Comparison of ENCODE assay signal across 17 mouse cellular contexts in the genomic region with DNA sequence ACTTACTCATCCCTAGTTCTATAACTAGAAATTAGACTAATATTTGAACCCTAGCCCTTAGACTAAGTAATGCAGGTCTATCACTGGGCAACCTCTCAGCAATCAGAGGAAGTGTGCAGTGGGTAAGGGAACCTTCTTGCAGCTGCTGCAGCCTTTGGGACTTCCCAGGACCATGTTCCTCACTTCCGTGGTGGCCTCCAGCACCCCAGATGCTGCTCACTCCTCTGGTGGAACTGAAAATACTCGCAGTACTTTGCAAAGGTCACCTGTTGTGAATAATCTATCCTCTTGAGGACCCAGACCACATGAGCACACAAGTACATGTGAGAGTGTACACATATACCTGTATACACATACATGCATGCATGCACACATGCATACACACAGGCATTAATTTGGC.
"Had no signal": no experiment of that assay in that cellular context is flagged by ENCODE, and none has a peak within 500 bp of the region (broad histone marks: within the 10 kb centered on the region; RNA-seq: fewer than 3 reads in every experiment).

No protein-coding gene starts in this region.

- H3K36me3 ChIP-seq: liver, embryonic 13.5 days; liver, embryonic 15.5 days; lung, embryonic 15.5 days; midbrain, embryonic 10.5 days; midbrain, embryonic 12.5 days; neural tube, embryonic 12.5 days had no signal

- DNase-seq: liver, embryonic 13.5 days; liver, postnatal 0 days; lung, adult 2 months; lung, postnatal 14 days; lung, postnatal 36 days; midbrain, embryonic 14.5 days; right cerebral cortex, postnatal 25 days; thymus, adult 18-20 months; thymus, postnatal 14 days; thymus, postnatal 36 days had no signal

- ATAC-seq: liver, postnatal 0 days; lung, postnatal 0 days; midbrain, embryonic 16.5 days had no signal

- H3K27me3 ChIP-seq: liver, embryonic 13.5 days; liver, embryonic 15.5 days; lung, embryonic 15.5 days; midbrain, embryonic 12.5 days; neural tube, embryonic 12.5 days had no signal
